Mouse (Mus musculus): ENCODE measurements around the gene Ep400. TPM values are rescaled to one million over a fixed set of nuclear protein-coding genes. Genes with fewer than 3 reads are reported as not detected.
"Not testable (repeated sequence)": the region's sequence is repeated elsewhere in the genome, so short reads cannot be mapped to it uniquely, and the experiment has no call there.

The Ep400 gene
- total RNA-seq, 2 experiments from 2014 or later = 34.9 to 51.7 TPM

DNA sequence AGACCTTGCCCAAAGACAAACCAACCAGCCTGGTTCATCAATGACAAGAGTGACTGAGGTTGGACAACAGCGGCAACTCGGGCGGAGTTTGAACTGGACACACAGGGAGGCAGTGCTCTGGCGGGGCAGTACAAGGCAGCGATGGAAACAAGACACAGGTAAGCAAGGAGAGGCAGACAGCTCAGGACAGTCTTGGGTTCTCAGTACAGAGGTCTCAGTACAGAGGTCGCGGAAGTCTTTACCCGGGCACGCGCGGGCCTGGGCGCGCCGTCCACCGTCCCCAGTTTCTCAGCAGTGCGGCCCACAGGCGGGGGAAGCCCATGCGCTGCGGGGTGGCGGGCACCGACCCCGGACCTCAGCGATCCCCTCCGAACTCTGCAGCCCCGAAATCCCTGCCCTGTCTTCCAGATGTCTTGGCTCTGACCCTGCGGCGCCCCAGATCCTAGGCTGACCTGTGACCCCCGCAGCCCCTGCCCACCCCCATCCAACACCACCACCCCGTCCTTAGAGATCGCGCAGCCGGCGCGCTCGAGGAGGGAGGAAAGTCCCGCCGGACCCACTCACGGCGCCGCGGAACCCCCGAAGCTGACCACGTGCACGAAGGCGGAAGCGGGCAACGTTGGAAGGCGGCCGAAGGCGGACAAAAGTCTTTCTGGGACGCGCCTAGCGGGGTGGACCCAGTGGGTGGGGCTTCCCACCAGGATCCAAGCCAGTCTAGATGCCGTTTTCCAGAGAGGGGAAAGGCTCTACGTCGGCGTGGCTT is 9.7 kb upstream of the Ep400 start, which contains the start of gene Pus1:
Gene Pus1 (minus strand): TSS at position 662 of the 763 bp plus-strand sequence.
- peak; percentile 96 for DNase-seq

GRCm38 (mm10) chr5:110779276-110779997 is 8.9 kb upstream of the Ep400 start:
- no peak for DNase-seq

DNA sequence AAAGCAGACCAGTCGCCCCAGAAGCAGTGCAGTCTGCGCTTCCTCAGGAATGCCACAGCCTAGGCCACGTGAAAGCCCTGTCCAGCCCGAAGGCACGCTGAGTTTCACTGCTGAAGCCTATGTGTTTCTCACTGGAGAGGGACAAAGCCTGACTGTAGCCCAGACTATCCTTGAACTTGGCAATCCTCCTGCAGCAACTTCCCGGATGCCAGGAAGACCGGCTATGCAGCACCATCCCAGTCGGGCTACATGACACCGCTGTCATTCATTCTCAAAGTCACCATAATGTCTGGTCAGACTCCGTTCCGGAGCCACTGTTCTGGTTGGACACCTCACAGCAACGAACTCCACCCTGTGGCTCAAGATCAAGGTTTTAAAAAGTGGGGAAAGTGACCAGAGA is 7.7 kb upstream of the Ep400 start:
- no peak for DNase-seq

DNA sequence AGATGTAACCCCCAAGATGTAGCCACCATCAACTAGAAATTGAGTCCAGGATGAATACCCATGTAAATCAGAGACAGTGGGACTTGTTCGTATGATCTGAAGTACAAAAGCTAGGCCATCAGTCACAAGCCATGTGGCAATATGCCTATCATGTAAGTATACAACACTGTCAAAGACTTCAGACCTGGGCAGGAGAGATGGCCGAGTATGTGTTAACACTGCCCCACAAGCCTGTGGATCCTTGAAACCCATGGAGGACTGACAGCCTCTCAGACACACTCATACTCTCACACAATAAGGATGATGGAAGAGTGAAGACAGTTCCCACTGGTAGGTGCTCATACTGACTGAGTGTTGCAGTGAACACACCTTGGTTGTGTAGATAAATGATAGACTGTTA is 5.6 kb upstream of the Ep400 start:
- DNase-seq = no peak

DNA sequence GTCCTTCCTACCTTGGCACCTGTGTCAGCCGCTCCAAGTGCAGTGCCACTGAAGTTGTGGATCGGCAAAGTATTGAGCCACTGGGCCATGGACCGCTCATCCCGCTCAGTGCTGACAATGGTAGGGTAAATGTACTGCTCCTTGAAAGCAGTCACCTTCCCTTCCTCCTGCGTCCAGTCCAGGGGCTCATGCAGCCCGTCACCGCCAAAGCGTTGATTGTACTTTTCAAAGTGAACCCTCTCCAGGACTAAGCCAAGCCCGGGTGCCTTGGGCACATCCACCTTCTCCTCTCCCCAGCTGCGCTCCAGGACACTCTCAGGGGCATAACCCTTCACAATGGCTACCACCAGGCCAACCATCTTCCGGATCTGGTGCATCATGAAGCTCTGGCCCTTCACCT is 4.0 kb upstream of the Ep400 start:
- DNase-seq = no peak

DNA sequence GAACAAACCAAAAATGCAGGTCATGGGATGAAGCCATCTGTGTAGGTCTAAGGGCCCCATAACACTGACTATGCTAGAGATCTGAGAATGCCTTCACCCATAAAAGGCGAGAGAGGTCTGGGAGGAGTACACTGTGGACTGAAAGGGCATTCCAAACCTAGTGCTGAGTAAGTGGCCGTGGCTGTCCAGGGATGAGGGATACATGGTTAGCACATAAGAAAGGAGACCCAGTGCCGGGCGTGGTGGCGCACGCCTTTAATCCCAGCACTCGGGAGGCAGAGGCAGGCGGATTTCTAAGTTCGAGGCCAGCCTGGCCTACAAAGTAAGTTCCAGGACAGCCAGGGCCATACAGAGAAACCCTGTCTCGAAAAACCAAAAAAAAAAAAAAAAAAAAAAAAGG is 2.4 kb upstream of the Ep400 start:
- not testable (repeated sequence) for DNase-seq

GRCm38 (mm10) chr5:110770031-110770445 is 479 bp downstream of the Ep400 start:
- no peak for DNase-seq

GRCm38 (mm10) chr5:110769272-110769671 is 1.2 kb downstream of the Ep400 start:
- DNase-seq = no peak

DNA sequence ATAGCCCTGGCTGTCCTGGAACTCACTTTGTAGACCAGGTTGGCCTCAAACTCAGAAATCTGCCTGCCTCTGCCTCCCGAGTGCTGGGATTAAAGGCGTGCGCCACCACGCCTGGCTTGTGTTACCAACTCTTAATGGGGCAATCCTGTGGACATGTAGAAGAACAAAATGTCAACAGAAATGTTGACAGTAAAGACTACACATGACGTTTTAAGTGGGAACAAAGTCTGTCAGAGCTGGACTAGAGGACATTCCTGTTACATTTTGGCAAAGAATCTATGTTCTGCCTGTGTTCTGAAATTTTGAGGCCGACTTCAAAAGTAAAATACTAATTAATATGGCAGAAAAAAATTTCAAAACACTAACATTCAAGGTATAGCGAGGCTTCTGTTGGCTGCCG is 6.6 kb downstream of the Ep400 start:
- DNase-seq = no peak

GRCm38 (mm10) chr5:110745021-110745420 is 25.5 kb downstream of the Ep400 start:
- no peak for DNase-seq

DNA sequence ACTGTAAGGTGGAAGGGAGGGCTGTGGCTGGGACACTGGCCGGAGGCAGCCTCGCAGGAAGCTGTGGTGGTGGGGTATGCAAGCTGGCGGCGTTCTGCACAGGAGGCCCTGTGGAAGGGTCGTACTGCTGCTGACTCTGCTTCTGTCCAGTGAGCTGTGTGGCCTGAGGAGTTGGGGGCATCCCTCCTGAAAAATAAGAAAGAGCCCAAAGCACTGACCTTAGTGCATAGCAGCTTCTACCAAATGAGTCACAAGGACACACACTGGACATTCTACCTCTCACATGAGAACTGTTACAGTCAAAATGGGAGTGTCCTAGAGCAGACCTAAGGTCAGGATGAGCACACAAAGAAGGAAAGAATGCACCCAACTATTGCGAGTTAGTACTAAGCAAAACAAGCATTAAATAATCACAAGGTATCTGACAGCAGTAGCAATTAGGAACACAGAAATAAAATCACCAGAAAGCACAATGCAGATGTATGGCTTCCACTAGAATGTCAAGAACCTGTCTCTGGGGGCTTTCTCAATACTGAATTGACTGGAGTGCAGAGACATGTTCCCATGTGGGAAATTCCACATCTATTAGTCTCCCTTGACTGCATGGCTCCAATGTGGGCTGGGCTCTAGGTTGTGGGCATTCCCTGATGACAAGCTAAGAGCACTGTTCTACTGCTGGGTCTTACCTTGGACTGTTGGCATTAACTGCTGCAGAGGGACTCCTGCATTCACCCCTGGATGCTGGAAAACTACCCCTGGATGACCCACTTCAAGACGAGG is 30.8 kb downstream of the Ep400 start:
- no peak for DNase-seq

- no peak for DNase-seq
These were observed 34.9 kb downstream of the Ep400 start for GRCm38 (mm10) chr5:110735606-110736005.

DNA sequence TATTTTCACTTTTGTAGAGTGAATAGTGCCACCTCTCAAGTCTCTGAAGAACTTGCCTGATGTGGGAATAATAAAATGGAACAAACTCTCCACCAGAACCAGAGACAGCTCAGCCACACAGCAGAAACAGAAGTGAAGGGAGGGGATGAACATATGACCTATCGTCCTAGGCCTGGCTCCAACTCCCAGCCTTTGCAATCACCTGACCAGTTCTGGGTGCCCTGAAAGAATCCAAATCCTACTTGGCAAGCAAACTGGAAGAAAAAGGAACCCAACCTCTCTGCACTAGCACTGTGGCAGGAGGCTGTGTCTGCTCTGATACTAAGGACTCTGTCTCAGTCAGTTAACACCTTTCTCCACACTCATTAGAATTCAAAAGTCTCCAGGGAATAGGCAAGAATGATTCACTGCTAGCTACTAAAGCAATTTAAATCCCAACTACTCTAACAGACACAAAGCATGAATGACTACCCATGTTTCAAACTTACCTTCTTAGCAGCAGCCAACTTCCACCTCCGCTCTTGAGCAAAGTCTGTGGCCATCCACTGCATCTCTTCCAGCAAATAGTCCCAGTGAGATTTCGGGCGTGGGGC is 37.2 kb downstream of the Ep400 start:
- DNase-seq = no peak

GRCm38 (mm10) chr5:110731227-110731626 is 39.3 kb downstream of the Ep400 start:
- DNase-seq = no peak

DNA sequence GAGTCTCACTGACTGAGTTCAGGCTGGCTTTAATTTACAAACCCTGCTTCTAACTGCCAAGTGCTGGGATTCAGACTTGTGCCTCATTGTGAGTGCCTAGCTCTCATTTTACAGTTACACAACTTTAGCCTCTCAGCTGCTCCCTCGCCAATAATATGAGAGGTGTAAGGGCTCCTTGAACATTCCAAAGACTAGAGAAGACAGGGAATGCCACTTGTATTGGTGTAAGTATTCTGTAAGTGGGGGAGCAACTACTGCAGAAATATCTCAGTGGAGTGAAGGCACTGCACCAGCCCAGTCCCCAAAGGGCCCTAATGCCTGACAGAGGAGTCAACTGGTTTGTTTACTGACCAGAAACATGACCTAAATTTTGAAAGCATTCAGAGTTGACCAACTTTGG is 42.7 kb downstream of the Ep400 start:
- no peak for DNase-seq

DNA sequence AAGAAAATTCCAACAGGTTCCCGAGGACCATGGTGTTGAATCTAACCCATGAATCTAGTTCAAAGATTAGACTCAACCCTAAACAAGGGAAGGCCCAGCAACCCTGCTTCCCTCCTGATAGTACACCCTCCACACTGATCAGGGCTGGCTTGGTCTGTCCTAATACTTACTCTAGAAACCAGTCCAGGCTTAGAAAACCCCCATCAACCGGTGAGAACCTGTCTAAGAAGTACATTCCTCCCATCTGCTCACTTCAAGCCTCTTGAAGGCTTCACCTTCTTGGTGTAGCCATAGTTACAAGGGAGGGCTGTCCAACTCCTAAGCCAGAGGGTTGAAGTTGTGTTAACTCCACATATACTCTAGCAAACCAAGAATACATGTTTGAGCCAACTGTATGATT is 47.0 kb downstream of the Ep400 start:
- no peak for DNase-seq

DNA sequence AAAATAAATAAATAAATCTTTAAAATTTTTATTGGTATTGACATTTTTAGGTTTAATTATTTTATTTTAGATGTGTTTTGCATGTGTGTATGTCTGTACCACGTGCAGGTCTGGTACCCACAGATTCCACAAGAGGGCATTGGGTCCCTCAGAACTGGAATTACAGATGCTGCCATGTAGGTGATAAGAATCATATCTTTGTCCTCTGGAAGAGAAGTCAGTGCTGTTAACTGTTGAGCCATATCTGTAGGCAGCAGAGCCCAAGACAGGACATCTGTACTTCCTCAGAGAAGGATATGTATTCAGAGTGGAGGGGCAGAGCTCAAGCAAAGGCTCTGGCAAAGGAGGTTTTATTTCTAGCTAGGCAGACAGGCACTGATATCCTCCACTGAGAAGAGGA is 49.1 kb downstream of the Ep400 start:
- not testable (repeated sequence) for DNase-seq

DNA sequence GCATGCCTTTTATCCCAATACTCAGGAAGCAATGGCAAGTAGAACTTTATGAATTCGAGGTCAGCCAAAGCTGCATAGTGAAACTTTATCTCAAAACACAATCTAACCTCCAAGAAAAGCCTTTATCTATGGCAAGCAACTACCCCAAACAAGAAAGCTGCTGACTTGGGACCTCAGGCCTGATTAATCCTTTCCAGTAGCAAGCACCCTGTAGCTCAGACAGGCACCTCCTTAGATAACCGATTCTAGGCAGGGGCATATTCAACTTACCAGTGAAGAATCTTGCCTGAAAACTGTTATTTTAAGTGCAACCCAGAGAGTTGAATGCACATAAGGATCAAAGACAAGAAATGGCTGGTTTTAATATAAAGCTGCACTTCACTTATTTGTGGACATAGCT is 59.1 kb downstream of the Ep400 start:
- no peak for DNase-seq

- DNase-seq = no peak
These were observed 61.3 kb downstream of the Ep400 start for GRCm38 (mm10) chr5:110709256-110709655.

DNA sequence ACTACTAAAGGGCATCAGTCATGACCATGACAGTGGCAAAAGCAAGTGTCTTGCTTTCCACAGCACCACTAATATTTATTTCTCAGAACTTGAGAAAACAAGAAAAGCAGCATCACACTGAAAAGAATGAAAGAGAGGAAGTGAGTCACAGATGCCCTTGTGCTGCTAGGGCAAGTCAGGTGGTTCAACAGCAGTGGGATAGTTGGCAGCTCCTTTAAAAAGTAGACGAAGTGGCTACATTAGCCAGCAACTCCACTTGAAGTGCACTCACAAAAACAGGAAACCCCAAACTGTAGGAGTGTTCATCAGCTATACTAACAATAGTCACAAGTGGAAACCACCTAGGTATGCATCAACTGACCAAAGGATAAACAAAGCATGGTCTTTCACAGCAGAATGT is 66.5 kb downstream of the Ep400 start:
- DNase-seq = no peak

GRCm38 (mm10) chr5:110698617-110699016 is 71.9 kb downstream of the Ep400 start:
- no peak for DNase-seq

DNA sequence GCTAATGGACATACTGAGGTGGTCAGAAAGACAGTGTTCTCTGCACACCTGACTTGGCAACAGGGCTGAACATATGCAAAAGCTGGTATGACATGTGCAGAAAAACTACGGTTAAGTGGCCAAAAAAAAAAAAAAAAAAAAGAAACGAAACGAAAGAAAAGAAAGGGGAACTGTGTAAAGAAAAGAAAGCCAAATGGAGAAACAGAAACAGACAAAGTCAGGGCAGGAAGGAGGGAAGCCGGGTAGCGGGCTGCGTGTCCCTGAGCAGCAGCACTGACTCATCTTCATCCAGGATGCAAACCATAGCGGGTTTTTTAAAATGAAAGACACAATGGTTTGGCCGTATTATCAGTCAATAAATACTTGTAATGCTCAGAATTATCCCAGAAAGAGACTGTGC is 88.5 kb downstream of the Ep400 start:
- no peak for DNase-seq
